Mouse (Mus musculus) intestine, postnatal 0 days (tissue): ENCODE data around the gene Adamts18. TPM values are rescaled to one million over a fixed set of nuclear protein-coding genes. Genes with fewer than 3 reads are reported as not detected.

Experiments
- ATAC-seq: fragments of 200-750 bp; cut with Nextera tagmentation; 2 replicates; pipeline ENCODE4 v1.8.0; 2017; ENCODE audit warnings: mild to moderate bottlenecking, moderate TSS enrichment, moderate library complexity
- H3K27ac ChIP-seq: fragments of 300-500 bp; sonication (generic); 2 replicates; pipeline ENCODE4 v1.5.1; 2014; ENCODE audit warnings: mild to moderate bottlenecking, low read depth, low read length, moderate library complexity
- H3K27me3 ChIP-seq: fragments of 300-500 bp; sonication (generic); replicated peaks from 2 replicates; pipeline ENCODE4 v1.6.1; 2014; ENCODE audit warnings: low read length, mixed read lengths; ENCODE audit not compliant: control insufficient read depth, insufficient read depth
- H3K36me3 ChIP-seq: fragments of 300-500 bp; sonication (generic); 2 replicates; pipeline ENCODE4 v1.6.1; 2014; ENCODE audit warnings: mild to moderate bottlenecking, moderate library complexity; ENCODE audit not compliant: control insufficient read depth, insufficient read depth
- H3K4me1 ChIP-seq: fragments of 300-500 bp; sonication (generic); replicated peaks from 2 replicates; pipeline ENCODE4 v1.6.1; 2014; ENCODE audit warnings: antibody characterized with exemption, low read length, mixed read lengths; ENCODE audit not compliant: control insufficient read depth, insufficient read depth
- H3K4me2 ChIP-seq: fragments of 300-500 bp; sonication (generic); replicated peaks from 2 replicates; pipeline ENCODE4 v1.6.1; 2014; ENCODE audit warnings: low read depth, mild to moderate bottlenecking, moderate library complexity
- H3K4me3 ChIP-seq: fragments of 300-500 bp; sonication (generic); 2 replicates; pipeline ENCODE4 v1.5.1; 2014; ENCODE audit warnings: low read depth, low read length
- H3K9ac ChIP-seq: fragments of 300-500 bp; sonication (generic); 2 replicates; pipeline ENCODE4 v1.6.1; 2014; ENCODE audit warnings: mild to moderate bottlenecking, low read depth, low read length
- H3K9me3 ChIP-seq: fragments of 300-500 bp; sonication (generic); 2 replicates; pipeline ENCODE4 v1.6.1; 2016; ENCODE audit warnings: mixed run types; ENCODE audit not compliant: control insufficient read depth
- CTCF ChIP-seq: sonication (generic); IDR thresholded peaks from 2 replicates; pipeline ENCODE4 v1.5.1; 2016; ENCODE audit warnings: low read depth, mild to moderate bottlenecking, control low read depth, antibody characterized with exemption, moderate library complexity
- whole genome bisulfite sequencing: fragments of 180-500 bp; shearing (Covaris S2); extraction: QIAGEN DNeasy Blood & Tissue Kit; methylation state at CpG from one replicate; pipeline ENCODE4 v1.1.7; 2014; 5-methylcytosine and 5-hydroxymethylcytosine counted together
- polyA plus RNA-seq: library from polyadenylated mRNA; unstranded; fragments of >200 nt; fragmentation: Nextera tagmentation; extraction: Ambion mirVana; gene quantifications from 2 replicates; pipeline ENCODE4 v1.2.1, GENCODE M21; 2015

The Adamts18 gene
- polyA plus RNA-seq, 1 experiment from 2014 or later: 0.17 TPM

DNA sequence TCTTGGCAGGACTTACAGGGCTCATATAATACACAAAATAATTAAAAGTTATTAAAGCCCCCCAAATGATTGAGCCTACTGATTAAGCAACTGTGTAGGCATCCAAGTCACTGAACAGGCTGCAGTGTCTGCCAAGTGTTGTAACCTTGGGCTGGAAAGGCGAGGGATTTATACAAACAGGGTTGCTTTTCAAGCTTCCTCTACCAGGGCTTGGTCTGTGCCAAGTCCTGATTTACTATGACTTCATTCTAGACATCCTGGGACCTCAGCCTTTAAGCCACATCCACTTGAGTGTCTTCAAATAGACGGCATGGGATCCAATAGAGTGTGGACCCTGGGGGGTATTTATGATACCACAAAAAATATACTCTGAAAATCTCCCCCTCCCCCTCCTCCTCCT is 173.3 kb downstream of the Adamts18 start:
- Histone ChIP-seq H3K4me1 (no peaks in the 10 kb centered on the region), H3K4me3 (no peak overlapping the region), H3K9me3 (no peaks in the 10 kb centered on the region), H3K27ac (no peak overlapping the region), H3K27me3 (no peaks in the 10 kb centered on the region), H3K9ac (no peak overlapping the region), H3K4me2 (no peak overlapping the region), H3K36me3 (no peaks in the 10 kb centered on the region)
- 58% methylated on average over 2 of the region's 2 CpGs for WGBS
- TF ChIP-seq CTCF: no peak
- ATAC-seq: no peak

- no peaks in the 10 kb centered on the region for H3K9me3 ChIP-seq
- H3K27ac ChIP-seq: no peak overlapping the region
- no peak for ATAC-seq
- WGBS: 52% methylated on average over 3 of the region's 3 CpGs
- no peaks in the 10 kb centered on the region for H3K27me3 ChIP-seq
- no peak overlapping the region for H3K9ac ChIP-seq
- no peaks in the 10 kb centered on the region for H3K36me3 ChIP-seq
- H3K4me3 ChIP-seq: no peak overlapping the region
- no peaks in the 10 kb centered on the region for H3K4me1 ChIP-seq
- H3K4me2 ChIP-seq: no peak overlapping the region
- no peak for TF ChIP-seq CTCF
Measured at GRCm38 (mm10) chr8:113674611-113675010, 173.9 kb downstream of the Adamts18 start.

DNA sequence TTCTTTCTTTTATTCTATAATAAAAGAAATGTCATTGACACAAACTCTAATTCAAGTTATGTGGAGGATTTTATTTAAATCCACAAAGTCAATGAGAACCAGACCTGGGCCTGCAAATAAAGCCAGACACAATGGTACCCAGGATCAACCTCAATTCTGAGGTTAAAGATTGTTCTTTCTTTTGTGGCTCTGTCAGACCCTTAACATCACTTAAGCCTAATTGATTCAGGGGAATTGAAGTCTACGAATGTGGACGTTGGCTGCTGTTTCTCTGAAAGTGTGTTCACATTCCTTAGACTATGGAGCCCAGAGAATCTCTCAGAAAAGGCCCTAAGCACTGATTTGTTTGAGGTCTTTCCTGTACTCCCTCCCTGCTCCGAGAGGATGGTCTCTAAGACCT is 175.2 kb downstream of the Adamts18 start:
- ATAC-seq: no peak
- no peak for TF ChIP-seq CTCF
- Histone ChIP-seq H3K36me3 (no peaks in the 10 kb centered on the region), H3K4me2 (no peak overlapping the region), H3K9ac (no peak overlapping the region), H3K4me3 (no peak overlapping the region), H3K9me3 (no peaks in the 10 kb centered on the region), H3K4me1 (no peaks in the 10 kb centered on the region), H3K27ac (no peak overlapping the region), H3K27me3 (no peaks in the 10 kb centered on the region)
- 74% methylated on average over 3 of the region's 3 CpGs for WGBS

DNA sequence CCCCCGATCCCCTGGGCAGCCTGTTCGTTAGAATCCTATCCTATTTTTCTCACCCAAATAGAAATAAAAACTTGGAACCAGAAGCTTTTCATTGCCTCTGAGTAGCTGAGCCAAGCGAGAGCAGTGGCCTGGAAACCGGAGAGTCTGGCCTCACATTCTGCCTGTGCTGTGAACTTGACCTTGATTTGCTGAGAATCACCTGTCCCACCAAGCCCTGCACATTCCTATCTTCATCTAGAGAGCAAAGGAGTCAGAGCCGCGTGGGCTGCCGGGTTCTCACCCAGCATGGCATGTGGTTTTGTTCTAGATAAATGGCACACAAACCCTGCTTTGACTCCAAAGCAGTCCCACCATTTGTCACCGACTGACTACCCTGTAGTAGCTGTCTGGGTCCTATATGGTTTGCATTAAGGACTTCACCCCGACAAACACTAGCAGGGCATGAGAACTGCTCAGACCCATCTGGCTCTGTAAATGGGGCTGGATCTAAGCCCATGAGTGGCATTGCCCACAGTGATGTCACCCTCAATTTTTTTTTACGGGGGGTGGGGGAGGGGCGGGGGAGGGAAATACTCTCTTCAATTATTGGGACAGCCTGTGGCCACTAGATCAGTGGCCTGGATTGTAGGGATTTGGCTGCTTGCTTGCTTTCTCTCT is 175.8 kb downstream of the Adamts18 start:
- no peaks in the 10 kb centered on the region for H3K27me3 ChIP-seq
- 91% methylated on average over 11 of the region's 11 CpGs for WGBS
- H3K9ac ChIP-seq: no peak overlapping the region
- ATAC-seq: no peak
- no peak for TF ChIP-seq CTCF
- no peak overlapping the region for H3K4me2 ChIP-seq
- H3K27ac ChIP-seq: no peak overlapping the region
- H3K36me3 ChIP-seq: no peaks in the 10 kb centered on the region
- no peaks in the 10 kb centered on the region for H3K4me1 ChIP-seq
- H3K4me3 ChIP-seq: no peak overlapping the region
- no peaks in the 10 kb centered on the region for H3K9me3 ChIP-seq

DNA sequence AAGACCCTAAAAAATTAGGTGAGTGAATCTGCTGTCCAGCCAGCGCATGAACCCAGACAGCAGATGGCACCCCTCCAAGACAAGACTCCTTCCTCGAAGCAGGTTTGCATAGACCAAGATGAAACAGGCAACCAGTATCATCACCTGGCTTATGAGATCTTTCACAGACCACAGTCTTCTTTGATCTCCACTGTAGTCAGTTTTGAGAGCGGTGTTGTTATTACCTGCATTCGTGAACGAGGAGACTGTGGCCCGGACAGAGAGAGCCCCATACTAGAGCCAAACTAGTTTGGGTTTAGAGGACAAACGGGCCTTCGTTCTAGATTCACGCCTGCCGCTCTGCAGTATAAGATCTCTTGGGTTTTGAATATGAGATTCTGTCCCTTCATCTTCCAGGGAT is 178.6 kb downstream of the Adamts18 start:
- H3K27me3 ChIP-seq: no peaks in the 10 kb centered on the region
- H3K36me3 ChIP-seq: no peaks in the 10 kb centered on the region
- H3K4me1 ChIP-seq: no peaks in the 10 kb centered on the region
- ATAC-seq: no peak
- H3K4me3 ChIP-seq: no peak overlapping the region
- 76% methylated on average over 10 of the region's 10 CpGs for WGBS
- no peak overlapping the region for H3K4me2 ChIP-seq
- H3K9ac ChIP-seq: no peak overlapping the region
- no peak overlapping the region for H3K27ac ChIP-seq
- no peaks in the 10 kb centered on the region for H3K9me3 ChIP-seq
- TF ChIP-seq CTCF: no peak

DNA sequence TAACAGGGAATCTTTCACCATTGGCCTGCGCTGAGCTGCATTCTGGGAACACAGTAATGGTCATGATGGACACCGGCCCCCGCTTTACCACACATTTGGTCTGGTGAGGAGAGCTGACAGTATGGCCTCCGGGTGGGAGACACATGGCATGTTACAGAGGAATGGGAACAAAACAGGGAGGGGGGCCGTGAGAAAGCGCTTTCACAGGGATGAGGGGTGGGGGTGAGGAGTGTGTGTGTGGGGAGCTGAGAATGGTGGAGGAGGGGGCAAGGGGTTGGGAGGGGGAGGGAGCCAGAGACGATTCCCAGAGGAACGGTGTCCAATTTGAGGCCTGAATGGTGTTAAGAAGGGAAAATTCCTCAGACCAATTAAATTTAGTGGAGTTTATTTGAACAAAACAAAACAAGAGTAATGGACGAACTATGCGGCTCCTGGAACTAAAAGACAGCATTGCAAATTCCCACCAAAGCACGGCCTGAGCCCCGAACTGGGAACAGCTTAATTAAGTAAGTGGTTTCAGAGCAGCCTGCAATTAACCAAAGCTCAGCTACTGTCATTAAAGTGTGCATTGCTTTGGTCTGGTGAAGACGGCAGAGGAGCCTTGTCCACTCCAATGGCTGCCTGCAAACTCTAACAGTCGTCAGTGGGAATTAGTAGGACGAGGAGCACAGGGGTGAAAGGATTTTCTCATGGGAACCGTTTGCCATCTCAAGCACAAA is 181.7 kb downstream of the Adamts18 start:
- no peak overlapping the region for H3K9ac ChIP-seq
- no peaks in the 10 kb centered on the region for H3K36me3 ChIP-seq
- no peak overlapping the region for H3K27ac ChIP-seq
- no peak overlapping the region for H3K4me2 ChIP-seq
- H3K9me3 ChIP-seq: no peaks in the 10 kb centered on the region
- H3K4me1 ChIP-seq: no peaks in the 10 kb centered on the region
- no peaks in the 10 kb centered on the region for H3K27me3 ChIP-seq
- no peak for TF ChIP-seq CTCF
- no peak for ATAC-seq
- 70% methylated on average over 16 of the region's 16 CpGs for WGBS
- no peak overlapping the region for H3K4me3 ChIP-seq
